Mouse (Mus musculus): ENCODE data around the gene Bst2. TPM values are rescaled to one million over a fixed set of nuclear protein-coding genes. Genes with fewer than 3 reads are reported as not detected.

Bst2 gene
- 23.7 and 32.4 TPM in 2 replicates for polyA plus RNA-seq (2012; rRNA removed)

DNA sequence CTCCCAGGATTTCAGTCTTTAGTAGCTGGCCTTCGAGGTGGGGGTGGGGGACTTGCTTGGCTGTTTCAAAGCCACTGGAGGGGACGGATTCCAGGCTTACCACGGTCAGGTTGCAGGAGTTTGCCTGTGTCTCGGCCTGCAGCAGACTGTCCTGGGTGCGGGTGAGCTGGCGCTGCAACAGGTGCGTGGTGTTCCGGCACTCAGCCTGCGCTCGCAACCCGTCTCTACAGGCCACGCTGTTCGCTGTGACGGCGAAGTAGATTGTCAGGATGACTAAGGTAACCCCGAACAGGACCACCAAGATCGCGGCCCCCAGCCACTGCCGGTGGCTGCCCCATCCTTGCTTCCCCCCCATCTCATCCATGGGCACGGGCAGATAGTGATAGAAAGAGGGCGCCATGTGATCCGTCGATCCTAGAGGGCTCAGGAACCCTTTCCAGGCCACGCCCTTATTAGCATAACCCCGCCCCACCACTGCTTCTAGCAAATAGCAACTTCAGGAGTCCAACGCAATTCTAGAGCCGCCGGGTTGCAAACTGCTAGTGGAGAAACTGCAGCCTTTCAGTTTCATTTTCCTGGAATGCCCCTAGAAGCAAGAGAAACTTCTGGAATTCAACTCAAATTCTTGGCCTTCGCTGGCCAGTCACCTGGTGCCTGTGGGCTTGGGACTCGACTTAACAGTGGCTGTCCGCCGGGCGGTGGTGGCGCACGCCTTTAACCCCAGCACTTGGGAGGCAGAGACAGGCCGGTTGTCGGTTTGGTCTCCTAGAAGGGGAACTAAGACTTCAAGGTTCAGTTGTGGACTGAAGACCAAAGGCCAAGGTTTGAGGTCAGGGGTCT lies at the start of gene Bst2:
TSS of gene Bst2 (minus strand) at position 429 of the 840 bp plus-strand sequence.

DNA sequence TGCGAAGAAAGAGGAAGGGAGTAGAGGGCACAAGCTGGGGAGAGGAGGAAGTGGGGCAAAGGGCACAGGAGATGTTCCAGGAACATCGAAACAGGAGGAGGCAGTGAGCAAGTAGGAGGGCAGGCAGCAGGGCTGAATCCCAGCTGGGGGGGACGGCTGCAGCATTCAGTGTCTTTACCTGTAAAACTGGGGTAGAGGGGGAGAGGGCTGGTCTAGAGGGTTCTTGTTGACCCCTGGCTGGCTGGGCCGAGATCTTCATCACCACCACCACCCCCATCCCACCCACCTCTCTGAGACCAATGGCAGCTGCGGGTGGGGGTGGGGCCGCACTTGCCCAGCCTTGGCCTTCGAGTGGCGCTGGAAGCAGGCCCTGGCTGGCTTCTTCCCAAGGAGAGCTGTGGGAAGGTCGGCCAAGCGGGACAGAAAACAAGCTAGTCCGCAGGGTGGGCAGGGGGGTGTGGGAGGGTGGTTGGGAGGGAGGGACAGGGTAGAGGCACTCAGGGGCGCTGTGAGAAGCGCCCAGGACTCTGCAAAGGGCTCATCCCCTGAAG lies 31.2 kb upstream of the Bst2 start, which contains the start of gene Slc27a1:
TSS of gene Slc27a1 (plus strand) at position 496 of the 551 bp plus-strand sequence.

DNA sequence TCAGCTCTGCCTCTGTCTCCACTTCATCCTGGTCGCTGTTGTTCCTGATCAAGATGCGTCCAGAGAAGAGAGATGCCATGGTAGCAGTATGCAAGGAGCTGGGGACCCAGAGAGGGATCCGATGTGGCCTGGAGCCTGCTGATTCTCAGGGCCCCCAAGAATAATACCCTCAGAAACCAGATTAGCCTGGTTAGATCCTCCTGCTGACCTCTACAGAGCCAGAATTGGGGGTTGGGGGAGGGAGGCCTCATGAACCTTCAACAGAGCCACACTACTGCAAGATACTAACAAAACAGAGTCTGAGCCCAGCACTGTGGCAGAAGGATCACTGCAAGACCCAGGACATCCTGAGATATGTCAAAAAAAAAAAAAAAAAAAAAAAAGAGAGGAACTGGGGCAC lies 29.2 kb upstream of the Bst2 start, which contains the start of gene Nxnl1:
TSS of gene Nxnl1 (minus strand) at position 101 of the 400 bp plus-strand sequence.

DNA sequence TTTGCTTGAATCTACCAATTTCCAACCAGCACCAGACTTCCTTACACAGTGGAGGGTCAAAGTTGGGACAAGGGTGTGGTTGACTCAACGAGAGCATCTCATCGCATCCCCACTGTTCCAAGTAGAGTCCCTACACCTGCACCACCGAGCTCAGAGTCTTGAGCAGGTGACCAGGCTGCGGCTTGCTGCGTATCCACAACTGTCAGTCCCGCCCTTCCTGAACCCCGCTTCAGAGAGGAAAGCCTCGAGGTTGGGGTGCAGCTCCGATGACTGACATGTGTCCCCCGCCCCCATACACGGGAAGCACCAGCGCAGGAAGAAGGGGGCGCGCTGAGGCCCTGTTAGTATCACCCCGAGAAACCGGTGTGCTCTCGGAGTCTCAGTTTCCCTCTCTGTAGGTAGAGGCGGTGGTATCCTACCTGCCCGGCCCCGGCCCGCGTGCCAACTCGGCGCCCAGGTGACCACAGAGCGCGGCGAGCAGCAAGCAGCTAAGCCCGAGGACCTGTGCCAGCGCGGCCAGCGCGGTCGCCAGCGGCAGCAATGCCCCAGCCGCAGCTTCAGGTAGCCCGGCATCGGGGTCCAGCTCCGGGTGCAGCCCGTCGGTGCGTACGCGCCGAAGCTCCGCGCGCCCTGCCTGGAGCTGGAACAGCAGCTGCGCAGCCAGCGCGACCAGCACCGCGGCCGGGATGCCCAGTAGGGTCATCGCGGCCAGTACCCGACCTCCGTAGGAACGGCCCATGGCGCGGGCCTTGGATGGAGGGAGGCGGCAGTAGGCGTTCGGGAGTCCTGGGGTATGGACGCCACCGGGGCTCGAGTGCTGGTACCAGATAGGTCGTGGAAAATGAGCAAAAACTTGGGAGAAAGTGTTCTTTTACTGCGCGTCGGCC lies 21.1 kb upstream of the Bst2 start, which contains the start of gene Tmem221:
TSS of gene Tmem221 (minus strand) at position 801 of the 887 bp plus-strand sequence.

DNA sequence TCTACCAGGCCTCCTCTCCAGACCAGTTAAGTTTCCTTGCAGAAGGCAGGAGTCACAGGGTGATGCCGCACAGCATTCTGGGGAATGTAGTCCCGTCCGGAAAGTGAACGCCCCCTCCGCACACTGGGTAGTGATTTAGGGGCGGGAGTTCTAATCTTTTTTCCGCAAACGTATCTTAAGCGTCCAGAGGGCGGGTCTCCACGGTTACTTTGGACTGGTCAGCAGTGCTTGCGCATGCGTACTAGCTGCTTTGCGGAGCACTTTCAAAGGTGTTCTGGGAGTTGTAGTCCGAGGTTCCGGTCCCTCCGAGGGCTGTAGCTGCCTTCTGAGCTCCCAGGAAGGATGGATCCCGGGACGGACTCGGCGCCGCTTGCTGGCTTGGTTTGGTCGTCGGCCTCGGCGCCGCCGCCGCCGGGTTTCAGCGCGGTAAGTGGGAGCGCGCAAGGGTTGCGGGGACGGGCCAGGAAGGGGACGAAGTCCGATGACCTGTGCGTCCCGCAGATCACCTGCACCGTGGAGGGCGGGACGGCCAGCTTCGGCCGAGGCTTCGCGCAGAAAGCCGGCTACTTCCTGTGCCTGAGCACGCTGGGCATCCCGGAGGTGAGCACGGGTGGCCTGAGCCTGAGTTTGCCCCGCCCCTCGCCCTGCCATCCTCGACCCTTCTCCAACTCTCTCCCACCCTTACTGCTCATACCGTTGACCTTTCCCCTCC lies 5.5 kb upstream of the Bst2 start, which contains the start of gene Mvb12a:
TSS of gene Mvb12a (plus strand) at position 291 of the 712 bp plus-strand sequence.

DNA sequence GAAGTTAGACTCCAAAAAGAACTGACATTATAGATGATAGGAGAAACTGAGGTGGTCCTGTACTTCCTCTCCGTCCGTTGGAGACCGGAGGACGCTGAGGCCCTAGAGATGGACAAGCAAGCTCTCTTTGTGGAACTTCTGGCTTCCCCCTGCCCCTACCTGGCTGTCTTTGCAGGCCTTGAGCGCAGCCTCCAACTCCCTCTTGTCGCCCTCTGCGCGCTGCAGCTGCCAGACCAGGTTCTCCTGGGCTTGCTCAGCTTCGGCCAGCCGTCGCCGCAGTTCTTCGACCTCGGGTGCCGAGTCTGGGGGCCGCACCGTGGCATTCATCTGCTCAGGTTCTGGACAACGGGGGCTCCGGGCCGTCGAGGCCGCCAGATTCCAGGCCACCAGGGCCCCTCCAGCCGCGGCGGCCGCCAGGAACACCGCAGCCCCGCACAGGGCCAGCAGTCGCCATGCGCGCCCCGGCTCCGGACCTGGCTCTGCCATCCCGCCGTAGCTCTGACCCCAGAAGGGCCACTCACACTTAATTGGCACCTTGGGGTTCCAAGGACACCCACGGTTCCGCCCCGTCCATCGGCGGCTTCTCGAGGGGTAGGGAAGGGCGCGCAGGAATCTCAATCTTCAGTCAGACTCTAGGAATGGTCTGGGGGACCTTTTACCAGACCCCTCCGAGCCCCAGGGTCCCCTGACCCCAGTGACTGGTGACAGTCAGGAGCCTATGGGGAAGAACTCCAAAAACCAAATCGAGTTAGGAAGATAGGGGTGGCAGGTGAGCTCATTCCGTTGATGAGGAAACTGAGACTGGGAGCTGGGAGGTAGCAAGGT lies 11.8 kb downstream of the Bst2 start, which contains the start of gene Ccdc194:
TSS of gene Ccdc194 (minus strand) at position 486 of the 825 bp plus-strand sequence.

DNA sequence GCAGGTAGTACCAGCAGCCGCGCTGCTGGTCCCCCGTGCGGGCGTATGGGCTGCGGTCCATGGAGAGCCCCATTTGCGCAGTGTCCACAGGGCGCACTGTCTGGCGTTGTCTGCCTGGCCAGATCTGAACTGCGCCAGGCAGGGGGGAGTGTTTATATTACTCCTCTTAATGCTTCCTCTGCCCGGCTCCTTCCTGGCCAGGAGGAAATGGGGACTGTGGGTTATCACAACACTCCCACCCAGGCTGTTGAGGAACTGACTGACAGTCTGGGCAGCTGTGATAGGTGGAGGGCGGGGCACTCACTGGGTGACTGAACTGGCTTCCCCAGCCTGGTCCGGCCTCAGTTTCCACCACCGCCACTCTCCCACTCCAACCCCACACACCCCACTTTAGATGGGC lies 25.6 kb downstream of the Bst2 start, which contains the start of gene Plvap:
TSS of gene Plvap (minus strand) at position 109 of the 400 bp plus-strand sequence.

DNA sequence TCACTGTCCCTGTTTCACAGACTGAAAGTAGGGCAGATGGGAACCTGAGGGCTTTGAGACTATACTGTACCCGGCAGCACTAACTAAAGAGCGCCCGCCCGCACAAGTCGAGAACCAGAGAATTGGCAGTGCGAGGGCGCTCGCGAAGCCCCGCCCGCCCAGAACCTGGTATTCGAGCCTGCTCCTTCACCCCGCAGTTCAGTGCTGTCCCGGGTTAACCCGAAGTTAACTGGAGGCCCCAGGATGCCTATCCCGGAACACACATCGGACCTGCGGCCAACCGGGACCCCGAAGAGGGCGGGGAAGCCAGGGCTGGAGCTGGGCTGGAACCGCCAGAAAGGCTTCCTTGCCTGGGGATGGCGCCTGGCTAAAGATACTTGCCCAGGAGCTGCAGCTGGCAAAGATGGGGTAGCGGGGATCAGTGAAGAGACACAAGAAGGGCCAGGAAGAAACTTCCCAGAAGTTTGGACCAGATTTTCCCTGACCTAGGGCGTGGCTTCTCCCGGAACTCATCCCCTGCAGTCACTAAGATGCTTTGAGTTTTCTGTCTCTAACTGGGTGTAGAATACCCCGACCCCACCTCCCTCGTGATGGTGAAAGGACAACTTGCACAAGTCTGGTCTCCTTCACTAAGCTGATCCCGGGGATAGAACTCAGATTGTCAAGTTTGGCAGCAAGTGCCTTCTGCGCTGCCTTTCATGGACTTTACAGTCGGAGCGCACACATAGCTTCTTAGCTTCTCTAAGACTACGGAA lies 49.4 kb downstream of the Bst2 start, which contains the start of gene Gtpbp3:
TSS of gene Gtpbp3 (plus strand) at position 413 of the 755 bp plus-strand sequence.

DNA sequence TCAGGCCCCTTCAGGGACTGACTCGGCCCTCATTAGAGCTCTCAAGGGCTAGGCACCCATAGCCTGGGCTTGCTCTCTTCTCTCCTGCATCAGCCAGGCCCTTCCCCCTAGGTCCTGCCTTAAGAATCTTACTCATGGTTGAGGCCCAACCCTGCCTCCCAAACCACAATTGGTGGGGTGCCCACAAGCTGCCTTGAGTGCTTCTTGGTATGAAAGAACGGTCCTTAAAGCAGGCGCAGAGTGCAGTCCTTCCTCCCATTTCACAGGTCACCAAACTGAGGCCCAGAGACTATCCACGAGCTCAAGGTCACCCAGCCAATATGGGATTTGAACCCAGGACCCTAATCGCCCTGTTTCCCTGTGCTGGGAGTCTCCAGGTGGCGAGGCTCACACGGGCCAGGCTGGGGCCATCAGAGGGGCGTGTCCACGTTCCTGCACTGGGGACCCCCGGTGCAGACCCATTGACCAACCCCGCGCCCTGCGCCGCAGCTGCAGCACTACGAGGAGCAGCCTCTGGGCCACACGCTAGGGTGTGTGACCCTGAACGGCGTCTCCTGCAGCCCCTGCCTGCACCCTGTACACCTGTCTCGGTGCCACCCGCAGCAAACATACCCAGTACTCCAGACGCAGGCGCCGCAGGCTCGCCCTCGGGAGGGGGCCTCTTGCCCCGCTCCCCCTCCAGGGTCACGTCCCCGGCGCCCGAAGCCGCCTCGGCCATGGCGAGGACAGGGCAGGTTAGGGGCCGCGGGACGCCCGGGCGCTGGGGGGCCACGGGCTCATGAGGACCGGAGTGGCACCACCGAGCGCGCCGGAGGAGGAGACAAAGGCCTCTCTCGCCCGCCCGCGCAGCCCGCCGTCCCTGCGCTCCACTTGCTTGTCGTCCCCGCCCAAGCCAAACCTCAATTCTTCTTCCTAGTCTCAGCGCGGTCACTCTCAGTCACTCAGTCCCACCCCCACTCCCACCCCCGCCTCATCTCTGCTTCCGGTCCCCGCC lies 51.8 kb downstream of the Bst2 start, which contains the start of gene Ano8:
TSS of gene Ano8 (minus strand) at position 822 of the 994 bp plus-strand sequence.

Other genes with a start within 250 kb of the Bst2 start
- gene Use1, start 170.6 kb downstream of the Bst2 start, polyA plus RNA-seq (2012; rRNA removed), result 189 and 196 TPM in 2 replicates
- gene Ocel1, start 166.2 kb downstream of the Bst2 start, polyA plus RNA-seq (2012; rRNA removed), result 7.5 and 7.7 TPM in 2 replicates
- 45.7 and 51.9 TPM in 2 replicates for gene Nr2f6, start 155.5 kb downstream of the Bst2 start, polyA plus RNA-seq (2012; rRNA removed)
- gene Ushbp1, start 141.7 kb downstream of the Bst2 start, polyA plus RNA-seq (2012; rRNA removed), result 8.3 and 11.3 TPM in 2 replicates
- 97.3 and 104 TPM in 2 replicates for gene Babam1, start 140.6 kb downstream of the Bst2 start, polyA plus RNA-seq (2012; rRNA removed)
- 8.1 and 8.3 TPM in 2 replicates for gene Ankle1, start 131.4 kb downstream of the Bst2 start, polyA plus RNA-seq (2012; rRNA removed)
- 155 and 157 TPM in 2 replicates for gene Abhd8, start 73.8 kb downstream of the Bst2 start, polyA plus RNA-seq (2012; rRNA removed)
- gene Mrpl34, start 72.5 kb downstream of the Bst2 start, polyA plus RNA-seq (2012; rRNA removed), result 85.0 and 87.9 TPM in 2 replicates
- gene Dda1, start 68.3 kb downstream of the Bst2 start, polyA plus RNA-seq (2012; rRNA removed), result 190 and 206 TPM in 2 replicates
- gene Ano8, start 51.5 kb downstream of the Bst2 start, polyA plus RNA-seq (2012; rRNA removed), result 123 and 129 TPM in 2 replicates
- 26.4 and 27.6 TPM in 2 replicates for gene Gtpbp3, start 49.4 kb downstream of the Bst2 start, polyA plus RNA-seq (2012; rRNA removed)
- 5.8 and 9.6 TPM in 2 replicates for gene Plvap, start 25.7 kb downstream of the Bst2 start, polyA plus RNA-seq (2012; rRNA removed)
- gene Ccdc194, start 11.7 kb downstream of the Bst2 start, polyA plus RNA-seq (2012; rRNA removed), result 0.12 and 0.76 TPM in 2 replicates
- 83.5 and 85.0 TPM in 2 replicates for gene Mvb12a, start 5.5 kb upstream of the Bst2 start, polyA plus RNA-seq (2012; rRNA removed)
- gene Tmem221, start 21.4 kb upstream of the Bst2 start, polyA plus RNA-seq (2012; rRNA removed), result 0.06 and 0.16 TPM in 2 replicates
- gene Nxnl1, start 29.1 kb upstream of the Bst2 start, polyA plus RNA-seq (2012; rRNA removed), result 0.04 TPM in 1 of 2 replicates, not detected in the other
- gene Slc27a1, start 31.4 kb upstream of the Bst2 start, polyA plus RNA-seq (2012; rRNA removed), result 125 and 129 TPM in 2 replicates
- 81.8 and 92.2 TPM in 2 replicates for gene Pgls, start 54.7 kb upstream of the Bst2 start, polyA plus RNA-seq (2012; rRNA removed)
- gene Fam129c, start 60.2 kb upstream of the Bst2 start, polyA plus RNA-seq (2012; rRNA removed), result 8.6 and 9.1 TPM in 2 replicates
- gene Colgalt1, start 73.5 kb upstream of the Bst2 start, polyA plus RNA-seq (2012; rRNA removed), result 164 and 174 TPM in 2 replicates
- 123 and 130 TPM in 2 replicates for gene Unc13a, start 134.3 kb upstream of the Bst2 start, polyA plus RNA-seq (2012; rRNA removed)
- gene Jak3, start 138.8 kb upstream of the Bst2 start, polyA plus RNA-seq (2012; rRNA removed), result 5.1 TPM in 2 replicates
- gene Insl3, start 151.8 kb upstream of the Bst2 start, polyA plus RNA-seq (2012; rRNA removed), result 1.2 and 2.9 TPM in 2 replicates
- gene B3gnt3, start 164.3 kb upstream of the Bst2 start, polyA plus RNA-seq (2012; rRNA removed), result 0.54 and 0.59 TPM in 2 replicates
- 189 and 205 TPM in 2 replicates for gene Fcho1, start 188.3 kb upstream of the Bst2 start, polyA plus RNA-seq (2012; rRNA removed)

Measured in central nervous system, embryonic 18 days (tissue).